Mouse (Mus musculus) R1 (cell line): ENCODE data around the gene Slc26a5.

Source experiments
- DNase-seq: peaks from one replicate; pipeline ENCODE4 v3.0.0-alpha.2; 2018; ENCODE audit warnings: low read depth, low spot score

The Slc26a5 gene

GRCm38 (mm10) chr5:21865346-21866107, at the start of gene Slc26a5:
Gene Slc26a5 (minus strand): TSS chr5:21865604.
- peak; percentile 52 for DNase-seq

DNA sequence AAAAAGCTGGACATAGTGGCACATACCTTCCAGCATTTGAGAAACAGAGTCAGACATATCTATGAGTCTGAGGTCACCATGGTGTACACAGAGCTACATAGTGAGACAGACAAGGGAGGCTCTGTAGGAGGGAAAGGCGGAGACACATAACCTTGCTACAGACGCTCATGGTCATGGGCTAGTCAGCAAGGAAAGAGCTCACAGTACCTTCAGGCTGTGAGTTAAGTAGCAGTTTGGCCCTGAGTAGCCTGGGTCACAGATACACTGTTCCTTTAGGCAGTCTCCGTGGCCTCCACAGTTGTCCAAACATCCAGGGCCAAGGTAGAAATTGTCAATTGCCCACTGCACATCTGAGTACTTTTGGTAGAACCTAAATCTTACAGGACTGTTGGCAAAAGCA, 49.4 kb upstream of the Slc26a5 start:
- DNase-seq: no peak

GRCm38 (mm10) chr5:21912835-21913530, 47.6 kb upstream of the Slc26a5 start:
- DNase-seq: no peak

GRCm38 (mm10) chr5:21910726-21911125, 45.3 kb upstream of the Slc26a5 start:
- DNase-seq: peak; percentile 45

- no peak for DNase-seq
These were observed 44.3 kb upstream of the Slc26a5 start for GRCm38 (mm10) chr5:21909713-21910112.

DNA sequence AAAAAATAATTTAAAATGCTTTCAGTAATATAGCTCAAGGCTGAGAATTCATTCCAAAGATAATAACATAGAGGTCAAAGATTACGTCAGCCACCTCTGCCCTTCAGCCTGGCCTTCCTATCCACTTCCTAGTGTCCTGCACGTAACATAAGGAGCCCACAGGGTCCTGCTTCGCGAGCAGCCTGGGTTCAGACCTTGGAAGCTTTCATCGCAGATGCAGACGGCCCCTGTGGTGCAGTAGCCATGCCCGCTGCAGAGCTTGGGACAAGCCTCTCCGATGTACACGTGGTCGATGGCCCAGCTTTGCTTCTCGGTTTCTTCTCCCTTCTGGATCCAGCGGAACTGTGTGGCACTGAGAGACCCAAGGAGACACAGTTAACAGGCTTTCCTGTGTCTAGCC, 36.0 kb upstream of the Slc26a5 start:
- DNase-seq: no peak

DNA sequence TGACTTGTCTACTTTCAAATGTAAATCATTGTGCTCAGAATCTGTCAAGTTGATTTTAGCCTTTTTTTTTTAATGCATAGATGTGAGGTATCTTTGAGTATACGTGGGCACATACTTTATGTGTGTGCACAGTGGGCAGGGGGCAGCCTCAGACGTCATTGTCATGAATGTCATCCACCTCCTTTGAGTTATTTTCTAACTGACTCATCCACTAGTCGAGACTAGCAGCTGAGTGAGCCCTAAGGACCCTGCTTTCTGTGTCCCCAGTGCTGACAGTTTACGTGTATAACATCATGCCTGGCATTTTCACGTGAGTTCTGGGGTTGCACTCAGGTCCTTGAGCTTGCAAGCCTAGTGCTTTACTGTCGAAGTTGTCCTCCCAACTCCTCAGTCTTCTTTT, 35.5 kb upstream of the Slc26a5 start:
- no peak for DNase-seq

DNA sequence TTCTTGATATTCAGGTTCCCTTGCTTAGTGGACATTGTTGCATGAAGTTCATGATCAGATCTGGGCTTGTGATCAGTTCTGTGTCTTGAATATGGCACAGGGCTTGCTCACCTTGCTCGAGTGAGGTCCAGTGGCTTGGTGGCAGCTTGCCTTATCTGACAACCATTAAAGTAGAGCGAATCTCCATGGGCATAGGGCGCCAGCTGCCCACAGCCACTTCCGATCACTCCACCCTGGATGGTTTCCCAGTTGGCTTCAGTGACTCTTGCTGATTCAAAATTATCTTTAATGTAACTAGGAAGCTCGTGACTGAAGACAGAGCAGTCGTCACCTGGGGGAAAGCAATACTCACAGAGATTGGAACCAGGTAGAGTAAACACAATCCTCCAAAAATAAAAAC, 33.5 kb upstream of the Slc26a5 start:
- no peak for DNase-seq

GRCm38 (mm10) chr5:21896586-21896985, 31.2 kb upstream of the Slc26a5 start:
- DNase-seq: no peak

- no peak for DNase-seq
These were observed 28.8 kb upstream of the Slc26a5 start for GRCm38 (mm10) chr5:21894168-21894567.

DNA sequence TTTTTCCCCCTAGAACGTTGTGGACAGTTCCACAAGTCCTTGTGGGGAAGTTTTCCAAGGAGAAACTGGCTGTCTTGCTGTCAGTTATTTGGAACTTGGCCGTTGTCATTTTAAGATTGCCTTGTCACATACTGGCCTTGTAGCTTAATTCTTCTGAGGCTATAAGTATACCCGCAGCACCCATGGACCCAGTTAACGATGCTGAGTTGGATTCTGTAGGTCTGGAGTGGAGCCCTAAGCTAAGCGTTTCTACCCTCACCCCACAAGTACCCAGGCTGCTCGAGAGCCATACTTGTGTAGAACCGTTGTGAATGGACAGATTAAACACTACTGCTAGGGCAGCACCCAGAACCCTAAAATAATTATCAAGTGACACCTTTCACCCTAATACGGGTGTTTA, 1.3 kb upstream of the Slc26a5 start:
- no peak for DNase-seq

DNA sequence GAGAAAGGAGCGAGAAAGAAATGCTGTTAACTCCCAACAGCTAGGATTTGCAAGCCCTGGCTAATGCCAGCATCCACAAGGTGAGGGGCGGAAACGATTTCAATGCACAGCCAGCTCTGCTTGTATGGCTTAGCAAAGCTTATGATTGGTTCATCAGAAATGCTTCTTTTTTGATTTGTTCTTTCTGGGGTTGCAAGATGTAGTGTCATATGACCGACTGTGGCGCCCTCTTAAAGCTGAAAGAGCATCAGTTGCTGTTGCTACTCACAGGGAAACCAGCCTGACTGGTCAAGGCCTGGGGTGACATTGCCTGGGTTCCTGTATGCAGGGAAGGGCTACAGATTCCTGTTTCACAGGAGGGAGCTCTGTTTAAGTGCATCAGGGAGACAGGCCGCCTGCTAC, 908 bp upstream of the Slc26a5 start:
- DNase-seq: peak; percentile 60

DNA sequence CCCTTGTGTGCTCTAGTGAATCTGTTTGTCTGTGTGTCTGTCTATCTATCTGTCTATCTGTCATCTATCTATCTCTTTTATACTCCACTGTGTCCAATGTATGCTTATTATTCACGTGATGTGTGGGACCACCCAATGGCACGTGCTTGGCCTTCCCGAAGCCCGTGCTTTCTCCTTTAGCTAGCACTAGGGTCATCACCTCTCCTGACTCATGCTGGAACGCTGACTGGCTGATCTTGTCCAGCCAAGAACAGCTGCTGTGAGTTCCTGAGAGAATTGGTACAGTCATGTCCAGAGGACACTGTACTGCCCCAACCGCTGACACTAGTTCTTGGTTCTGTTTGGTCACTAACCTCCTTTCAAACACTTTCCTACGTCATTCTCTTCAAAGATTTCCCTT, 6.8 kb downstream of the Slc26a5 start:
- no peak for DNase-seq

- DNase-seq: no peak
These were observed 13.6 kb downstream of the Slc26a5 start for GRCm38 (mm10) chr5:21851679-21852340.

DNA sequence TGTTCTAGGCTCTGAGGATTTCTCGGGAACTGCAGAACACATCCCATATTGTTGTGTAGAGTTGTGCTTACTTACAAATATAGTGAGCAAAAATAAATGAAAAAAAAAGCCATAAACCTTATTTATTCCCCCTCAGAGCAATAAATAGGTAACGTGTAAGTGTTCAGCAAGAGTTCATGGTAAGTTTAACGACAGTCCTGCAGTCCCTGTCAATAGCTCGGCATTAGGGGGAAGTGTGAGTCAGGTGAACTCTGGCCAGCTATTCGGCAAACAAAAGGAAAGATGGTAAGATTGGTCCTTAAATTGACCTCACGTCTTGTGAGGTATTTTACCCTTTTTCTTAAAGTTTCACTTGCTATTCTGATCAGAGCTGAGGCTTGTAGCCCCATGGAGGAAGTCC, 18.0 kb downstream of the Slc26a5 start:
- DNase-seq: no peak

DNA sequence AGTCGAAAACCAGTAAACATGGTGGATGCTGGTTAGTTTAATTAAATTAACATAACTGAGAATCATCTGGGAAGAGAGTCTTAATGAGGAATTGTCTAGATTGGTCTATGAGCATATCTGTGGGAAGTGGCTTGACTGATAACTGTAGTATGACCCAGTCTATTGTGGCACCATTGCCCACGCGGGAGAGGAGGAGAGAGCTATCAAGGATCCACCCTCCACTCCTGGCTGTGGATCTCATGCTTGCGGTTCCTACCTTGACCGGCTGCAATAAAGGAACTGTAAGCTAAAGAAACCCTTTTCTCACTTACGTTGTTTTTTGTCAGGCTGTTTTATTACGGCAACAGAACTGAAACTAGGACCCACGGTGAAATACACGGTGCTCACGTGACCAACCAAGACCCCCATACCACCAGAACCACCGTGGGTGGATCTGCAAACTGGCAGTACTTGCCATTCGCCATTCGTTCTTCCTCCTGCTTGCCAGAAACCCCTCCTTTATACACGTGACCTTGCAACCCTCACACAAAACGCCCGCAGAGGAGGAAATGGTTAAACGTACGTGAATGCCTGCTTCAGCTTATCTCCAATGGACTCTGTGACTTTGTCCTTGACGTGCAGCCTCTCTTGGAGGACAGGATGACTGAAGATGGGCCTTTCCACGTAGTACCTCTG, 18.7 kb downstream of the Slc26a5 start:
- peak; percentile 15 for DNase-seq

- DNase-seq: peak; percentile 25
These were observed 20.7 kb downstream of the Slc26a5 start for GRCm38 (mm10) chr5:21844676-21845075.

GRCm38 (mm10) chr5:21831761-21832160, 33.6 kb downstream of the Slc26a5 start:
- no peak for DNase-seq

DNA sequence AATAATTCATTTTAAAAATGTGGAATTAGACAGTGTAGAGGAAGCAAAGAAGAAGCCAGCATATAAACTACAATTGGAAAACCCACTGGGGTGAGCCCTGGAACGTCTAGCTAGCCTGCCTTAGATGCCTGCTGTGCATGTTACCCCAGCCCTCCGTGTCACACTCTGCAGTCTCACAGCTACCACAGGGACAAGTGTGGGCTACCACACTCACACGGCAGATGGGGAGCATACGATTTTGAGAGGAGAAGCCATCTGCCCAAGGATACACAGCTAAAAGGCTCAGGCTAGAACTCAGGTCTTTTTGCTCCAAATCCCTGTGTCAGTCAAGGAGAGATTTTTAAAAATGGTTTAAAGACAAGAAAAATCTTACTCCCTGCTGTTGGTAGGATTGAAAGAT, 36.5 kb downstream of the Slc26a5 start:
- DNase-seq: no peak

DNA sequence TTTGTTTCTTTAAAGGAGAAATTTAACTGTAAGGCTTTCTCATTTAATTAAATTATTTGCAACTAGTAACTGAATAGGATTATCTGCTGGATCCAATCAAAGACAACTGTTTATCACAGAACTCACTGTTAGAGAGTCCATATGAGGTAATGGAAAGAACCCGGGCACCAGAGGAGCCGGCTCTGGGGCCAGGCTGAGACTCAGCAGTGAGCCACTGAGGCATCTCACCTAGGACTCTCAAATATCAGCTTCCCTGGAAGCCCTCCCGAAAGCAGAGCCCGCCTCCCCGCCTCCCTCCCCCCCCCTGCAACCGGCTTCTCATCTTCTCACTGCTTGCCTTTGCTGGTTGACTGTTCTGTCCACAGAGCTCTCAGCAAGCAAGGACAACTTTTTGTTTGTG, 37.8 kb downstream of the Slc26a5 start:
- DNase-seq: no peak

DNA sequence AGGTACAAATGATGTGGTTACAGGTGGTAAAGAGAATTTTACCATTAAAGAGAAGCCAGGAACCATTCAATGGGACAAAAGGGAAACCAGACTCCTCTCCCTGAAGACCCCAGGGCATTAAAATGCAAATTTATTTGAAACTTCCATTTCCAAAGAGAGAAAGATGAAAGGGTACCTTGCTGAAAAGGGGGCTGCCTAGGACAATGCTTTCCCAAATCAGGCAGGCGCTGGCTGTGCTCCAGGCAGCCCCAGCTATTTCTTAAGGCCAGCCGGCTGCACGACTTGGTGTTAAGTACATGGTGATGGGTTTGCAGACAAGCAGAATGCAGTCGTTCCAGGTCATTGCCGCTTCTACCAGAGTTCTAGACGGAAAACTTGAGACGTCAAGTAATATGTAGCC, 39.0 kb downstream of the Slc26a5 start:
- DNase-seq: peak; percentile 88

- DNase-seq: peak; percentile 67
These were observed 51.4 kb downstream of the Slc26a5 start for GRCm38 (mm10) chr5:21813994-21814393.
